Mouse (Mus musculus): Measurements from ENCODE around the gene Gm10409.
"Not testable (repeated sequence)": the region's sequence is repeated elsewhere in the genome, so short reads cannot be mapped to it uniquely, and the experiment has no call there.

The Gm10409 gene

GRCm38 (mm10) chr14:3412314-3412713 is at the start of gene Gm10409:
Gene Gm10409, plus strand, starts transcription at chr14:3412614.
- DNase-seq, result not testable (repeated sequence)

- not testable (repeated sequence) for DNase-seq
These were observed 17.6 kb upstream of the Gm10409 start, which contains the start of gene Gm10413 for GRCm38 (mm10) chr14:3394793-3395192. Gene Gm10413, plus strand, starts transcription at chr14:3395093.

- DNase-seq, result not testable (repeated sequence)
These were observed 15.4 kb downstream of the Gm10409 start, which contains the start of gene Gm3005 for GRCm38 (mm10) chr14:3427803-3428202. Gene Gm3005, plus strand, starts transcription at chr14:3428103.

- DNase-seq, result not testable (repeated sequence)
These were observed 36.7 kb downstream of the Gm10409 start, which contains the start of gene Gm10408 for GRCm38 (mm10) chr14:3449079-3449478. Gene Gm10408, plus strand, starts transcription at chr14:3449379.
